Mouse (Mus musculus): ENCODE measurements around the gene Ywhag.

The Ywhag gene

GRCm38 (mm10) chr5:135934481-135935175, at the start of gene Ywhag:
Gene Ywhag (minus strand): TSS chr5:135934616.
- peak; percentile 98 for DNase-seq

GRCm38 (mm10) chr5:135982398-135982797, 48.0 kb upstream of the Ywhag start:
- DNase-seq = peak; percentile 69

- DNase-seq = no peak
Measured at GRCm38 (mm10) chr5:135979904-135980303, 45.5 kb upstream of the Ywhag start, which contains the start of gene Zp3. Gene Zp3 (plus strand): TSS chr5:135980099.

- no peak for DNase-seq
Measured at GRCm38 (mm10) chr5:135979381-135979780, 45.0 kb upstream of the Ywhag start.

GRCm38 (mm10) chr5:135975893-135976668, 41.7 kb upstream of the Ywhag start:
- no peak for DNase-seq

- DNase-seq = no peak
Measured at GRCm38 (mm10) chr5:135974365-135974764, 39.9 kb upstream of the Ywhag start, which contains the start of gene Ssc4d. Gene Ssc4d (minus strand): TSS chr5:135974531.

GRCm38 (mm10) chr5:135971876-135972275, 37.5 kb upstream of the Ywhag start:
- DNase-seq = no peak

- DNase-seq = no peak
Measured at GRCm38 (mm10) chr5:135970247-135970646, 35.8 kb upstream of the Ywhag start.

GRCm38 (mm10) chr5:135968781-135969180, 34.4 kb upstream of the Ywhag start:
- no peak for DNase-seq

GRCm38 (mm10) chr5:135966866-135967265, 32.5 kb upstream of the Ywhag start:
- no peak for DNase-seq

- peak; percentile 74 for DNase-seq
Measured at GRCm38 (mm10) chr5:135965501-135965930, 31.1 kb upstream of the Ywhag start.

- no peak for DNase-seq
Measured at GRCm38 (mm10) chr5:135963280-135963627, 28.8 kb upstream of the Ywhag start.

GRCm38 (mm10) chr5:135962492-135963279, 28.3 kb upstream of the Ywhag start:
- peak; percentile 99 for DNase-seq

- DNase-seq = no peak
Measured at GRCm38 (mm10) chr5:135962125-135962491, 27.7 kb upstream of the Ywhag start.

GRCm38 (mm10) chr5:135960909-135961635, 26.7 kb upstream of the Ywhag start:
- DNase-seq = peak; percentile 69

GRCm38 (mm10) chr5:135959911-135960310, 25.5 kb upstream of the Ywhag start:
- DNase-seq = peak; percentile 53

GRCm38 (mm10) chr5:135958367-135958766, 24.0 kb upstream of the Ywhag start:
- peak; percentile 46 for DNase-seq

GRCm38 (mm10) chr5:135957207-135957974, 23.0 kb upstream of the Ywhag start:
- peak; percentile 96 for DNase-seq

GRCm38 (mm10) chr5:135956300-135957206, 22.1 kb upstream of the Ywhag start:
- DNase-seq = no peak

- no peak for DNase-seq
Measured at GRCm38 (mm10) chr5:135952830-135953229, 18.4 kb upstream of the Ywhag start.

- DNase-seq = no peak
Measured at GRCm38 (mm10) chr5:135951660-135952059, 17.2 kb upstream of the Ywhag start.

Data from cerebellum, adult 9-11 months (tissue).